Mouse (Mus musculus) brain, embryonic 14.5 days (tissue): Measurements from ENCODE around the gene Epha6.

Experiments used
- CTCF ChIP-seq: fragments of 200-500 bp; IDR thresholded peaks from 2 replicates; pipeline ENCODE4 v1.5.1; 2012; ENCODE audit warnings: inconsistent platforms, mild to moderate bottlenecking, moderate library complexity, borderline replicate concordance; ENCODE audit not compliant: insufficient read depth, insufficient read length; ENCODE audit errors: extremely low read depth
- POLR2A ChIP-seq: fragments of 200-500 bp; IDR thresholded peaks from 2 replicates; pipeline ENCODE4 v1.6.1; 2012; ENCODE audit warnings: mild to moderate bottlenecking, inconsistent platforms, borderline replicate concordance; ENCODE audit not compliant: poor library complexity, insufficient read depth, insufficient read length, severe bottlenecking; ENCODE audit errors: extremely low read depth

DNA sequence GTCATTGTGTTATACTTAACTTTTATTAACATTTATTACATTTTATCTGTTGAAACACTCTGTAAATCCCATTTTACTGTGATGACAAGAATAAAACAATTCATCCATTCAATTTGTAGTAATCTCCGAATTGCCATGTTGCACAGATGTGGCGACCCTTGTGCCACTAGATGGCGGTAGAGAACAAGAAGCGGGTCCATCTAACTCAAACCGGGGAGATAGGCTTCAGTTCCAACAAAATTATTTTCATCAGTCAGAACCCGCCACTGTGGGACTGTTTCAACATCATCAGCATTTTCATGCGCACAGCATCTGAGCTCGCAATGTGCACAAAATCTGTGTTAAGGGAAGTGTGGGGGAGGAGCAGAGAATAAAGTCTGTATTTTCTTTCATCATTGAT lies 921.9 kb downstream of the Epha6 start:
- TF ChIP-seq CTCF (peak; percentile 84), POLR2A (no peak)
